Mouse (Mus musculus) R1 (cell line): ENCODE data around the gene Olfr1358.
A peak's percentile ranks its signal among the peaks of the same experiment; 100 is the strongest.
"Not testable (repeated sequence)": the region's sequence is repeated elsewhere in the genome, so short reads cannot be mapped to it uniquely, and the experiment has no call there.

Source experiments
- DNase-seq: peaks from one replicate; pipeline ENCODE4 v3.0.0-alpha.2; 2018; ENCODE audit warnings: low read depth, low spot score

The Olfr1358 gene

GRCm38 (mm10) chr10:78517128-78517527 lies at the start of gene Olfr1358:
Olfr1358 (plus strand) TSS chr10:78517428.
- DNase-seq = no peak

- DNase-seq = no peak
Observed at GRCm38 (mm10) chr10:78467761-78468310, 49.4 kb upstream of the Olfr1358 start.

GRCm38 (mm10) chr10:78470582-78471313 lies 46.5 kb upstream of the Olfr1358 start:
- peak; percentile 56 for DNase-seq

- no peak for DNase-seq
Observed at GRCm38 (mm10) chr10:78472046-78472445, 45.2 kb upstream of the Olfr1358 start.

- no peak for DNase-seq
Observed at GRCm38 (mm10) chr10:78473434-78473833, 43.8 kb upstream of the Olfr1358 start.

GRCm38 (mm10) chr10:78474759-78475158 lies 42.5 kb upstream of the Olfr1358 start:
- DNase-seq = no peak

GRCm38 (mm10) chr10:78476821-78477220 lies 40.4 kb upstream of the Olfr1358 start:
- DNase-seq = no peak

- DNase-seq = no peak
Observed at GRCm38 (mm10) chr10:78480954-78481927, 36.0 kb upstream of the Olfr1358 start.

- DNase-seq = peak; percentile 93
Observed at GRCm38 (mm10) chr10:78481928-78482499, 35.2 kb upstream of the Olfr1358 start.

- not testable (repeated sequence) for DNase-seq
Observed at GRCm38 (mm10) chr10:78485369-78485768, 31.9 kb upstream of the Olfr1358 start.

- DNase-seq = no peak
Observed at GRCm38 (mm10) chr10:78486871-78487270, 30.4 kb upstream of the Olfr1358 start.

- peak; percentile 88 for DNase-seq
Observed at GRCm38 (mm10) chr10:78487431-78488086, 29.7 kb upstream of the Olfr1358 start.

GRCm38 (mm10) chr10:78502986-78503733 lies 14.1 kb upstream of the Olfr1358 start:
- peak; percentile 33 for DNase-seq

GRCm38 (mm10) chr10:78519792-78520191 lies 2.6 kb downstream of the Olfr1358 start:
- DNase-seq = no peak

GRCm38 (mm10) chr10:78520260-78521005 lies 3.2 kb downstream of the Olfr1358 start:
- peak; percentile 70 for DNase-seq

- DNase-seq = peak; percentile 70
Observed at GRCm38 (mm10) chr10:78525071-78525470, 7.8 kb downstream of the Olfr1358 start.

- DNase-seq = no peak
Observed at GRCm38 (mm10) chr10:78525511-78525910, 8.3 kb downstream of the Olfr1358 start.

- DNase-seq = peak; percentile 43
Observed at GRCm38 (mm10) chr10:78540943-78541342, 23.7 kb downstream of the Olfr1358 start.

GRCm38 (mm10) chr10:78565070-78565469 lies 47.8 kb downstream of the Olfr1358 start:
- DNase-seq = no peak

- peak; percentile 19 for DNase-seq
Observed at GRCm38 (mm10) chr10:78569191-78569590, 52.0 kb downstream of the Olfr1358 start.
